Mouse (Mus musculus) embryonic facial prominence, embryonic 10.5 days (tissue): Measurements from ENCODE around the gene Hacd1. TPM values are rescaled to one million over a fixed set of nuclear protein-coding genes. Genes with fewer than 3 reads are reported as not detected.
"Not testable (repeated sequence)": the region's sequence is repeated elsewhere in the genome, so short reads cannot be mapped to it uniquely, and the experiment has no call there.

Experiments
- DNase-seq: peaks from one replicate; pipeline ENCODE4 v3.0.0-alpha.2; 2017; ENCODE audit warnings: low spot score
- H3K27ac ChIP-seq: fragments of 300-500 bp; sonication (generic); replicated peaks from 2 replicates; pipeline ENCODE4 v1.5.1; 2016; ENCODE audit warnings: mild to moderate bottlenecking
- H3K27me3 ChIP-seq: fragments of 300-500 bp; sonication (generic); replicated peaks from 2 replicates; pipeline ENCODE4 v1.6.1; 2016; ENCODE audit warnings: low read depth, mild to moderate bottlenecking; ENCODE audit not compliant: poor library complexity, severe bottlenecking
- H3K36me3 ChIP-seq: fragments of 300-500 bp; sonication (generic); replicated peaks from 2 replicates; pipeline ENCODE4 v1.6.1; 2016; ENCODE audit warnings: mild to moderate bottlenecking, moderate library complexity
- H3K4me1 ChIP-seq: fragments of 300-500 bp; sonication (generic); 2 replicates; pipeline ENCODE4 v1.6.1; 2016
- H3K4me3 ChIP-seq: fragments of 300-500 bp; sonication (generic); 2 replicates; pipeline ENCODE4 v1.5.1; 2016; ENCODE audit warnings: mild to moderate bottlenecking, moderate library complexity
- H3K9me3 ChIP-seq: fragments of 300-500 bp; sonication (generic); 2 replicates; pipeline ENCODE4 v1.6.1; 2016; ENCODE audit warnings: mild to moderate bottlenecking
- WGBS: fragments of 180-500 bp; shearing (Covaris S2); methylation state at CpG from one replicate; pipeline ENCODE4 v1.1.7; 2016; 5-methylcytosine and 5-hydroxymethylcytosine counted together
- polyA plus RNA-seq: library from polyadenylated mRNA; unstranded; fragments of >200 nt; fragmentation: Nextera tagmentation; extraction: Ambion mirVana; gene quantifications from 2 replicates; pipeline ENCODE4 v1.2.1, GENCODE M21; 2016

Gene Hacd1
- 38.9 and 45.5 TPM in 2 replicates for polyA plus RNA-seq

DNA sequence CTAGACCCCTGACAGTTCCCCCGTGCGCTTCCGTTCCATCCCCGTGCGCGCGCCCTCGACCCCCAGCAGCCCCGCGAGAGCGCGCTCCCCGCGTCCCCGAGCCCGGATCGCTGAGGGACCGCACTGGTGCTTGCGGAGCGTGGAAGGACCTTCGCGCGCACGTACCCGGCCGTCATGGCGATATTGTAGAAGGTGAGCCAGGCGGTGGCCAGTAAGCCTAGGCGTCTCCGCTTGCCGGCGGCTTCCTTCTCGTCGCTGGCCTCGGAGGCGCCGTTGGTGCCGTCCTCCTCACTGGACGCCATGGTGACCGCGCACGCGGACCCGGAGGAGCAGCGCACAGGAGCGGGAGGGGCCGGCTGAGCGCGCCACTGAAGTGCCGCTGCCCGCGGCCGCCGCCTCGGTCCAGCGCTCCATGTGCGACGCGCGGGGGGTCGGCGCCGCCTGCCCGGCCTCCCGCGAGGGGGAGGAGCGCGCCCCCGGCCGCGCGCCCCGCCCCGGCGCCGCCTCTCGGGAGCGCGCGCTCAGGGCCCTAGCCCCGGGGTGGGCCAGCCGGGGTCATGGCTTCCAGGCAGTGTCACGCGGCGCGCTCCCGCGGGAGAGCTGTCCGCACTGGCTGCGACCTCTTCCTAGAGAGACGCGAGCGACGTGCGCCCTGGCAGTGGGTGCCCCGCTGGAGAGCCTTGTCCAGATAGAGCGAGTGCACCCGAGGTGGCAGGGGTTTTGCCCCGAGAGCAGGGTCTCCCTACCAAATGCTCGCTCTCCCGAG is at the start of gene Hacd1:
Gene Hacd1, minus strand, starts transcription at position 570 of the 766 bp plus-strand sequence.
- H3K9me3 ChIP-seq = no peaks in the 10 kb centered on the region
- peak; percentile 92 for DNase-seq
- H3K4me1 ChIP-seq = peaks cover 14% of the 10 kb centered on the region
- H3K36me3 ChIP-seq = no peaks in the 10 kb centered on the region
- H3K27me3 ChIP-seq = no peaks in the 10 kb centered on the region
- under 1% methylated on average over 101 of the region's 101 CpGs for WGBS
- H3K27ac ChIP-seq = peak within 1 kb of the TSS; percentile 93
- peak within 1 kb of the TSS; percentile 77 for H3K4me3 ChIP-seq

GRCm38 (mm10) chr2:14103924-14104323 is 48.0 kb upstream of the Hacd1 start:
- no peaks in the 10 kb centered on the region for H3K27me3 ChIP-seq
- DNase-seq = no peak
- peaks cover 30% of the 10 kb centered on the region for H3K36me3 ChIP-seq
- no peak overlapping the region for H3K27ac ChIP-seq
- WGBS = 92% methylated on average over 1 of the region's 1 CpGs
- H3K4me3 ChIP-seq = no peak overlapping the region
- no peaks in the 10 kb centered on the region for H3K4me1 ChIP-seq
- H3K9me3 ChIP-seq = no peaks in the 10 kb centered on the region

GRCm38 (mm10) chr2:14102603-14103002 is 46.7 kb upstream of the Hacd1 start:
- 90% methylated on average over 2 of the region's 2 CpGs for WGBS
- Histone ChIP-seq H3K9me3 (no peaks in the 10 kb centered on the region), H3K36me3 (peaks cover 28% of the 10 kb centered on the region), H3K27me3 (no peaks in the 10 kb centered on the region), H3K27ac (no peak overlapping the region), H3K4me3 (no peak overlapping the region), H3K4me1 (no peaks in the 10 kb centered on the region)
- DNase-seq = no peak

DNA sequence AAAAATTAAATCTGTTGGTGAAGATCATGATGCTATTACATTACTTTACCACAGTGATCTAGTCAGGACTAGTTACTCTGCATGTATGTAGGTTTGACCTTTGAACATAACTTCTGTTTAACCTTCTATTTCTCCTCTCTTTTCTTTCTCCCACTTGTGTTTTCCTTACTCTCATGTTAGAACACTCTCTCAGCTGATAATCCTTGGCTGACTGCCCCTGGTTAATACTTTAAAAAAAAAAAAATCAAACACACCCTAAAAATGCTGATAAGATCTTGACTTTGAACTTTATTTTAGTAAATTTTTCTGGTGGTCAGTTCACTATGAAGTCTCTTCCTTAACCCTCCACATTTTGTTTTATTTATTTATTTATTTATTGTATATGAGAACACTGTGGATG is 44.6 kb upstream of the Hacd1 start:
- H3K27me3 ChIP-seq = no peaks in the 10 kb centered on the region
- peaks cover 43% of the 10 kb centered on the region for H3K36me3 ChIP-seq
- no peaks in the 10 kb centered on the region for H3K4me1 ChIP-seq

GRCm38 (mm10) chr2:14078527-14078926 is 22.6 kb upstream of the Hacd1 start:
- peaks cover 17% of the 10 kb centered on the region for H3K4me1 ChIP-seq
- H3K27me3 ChIP-seq, H3K9me3 ChIP-seq, H3K27ac ChIP-seq, H3K36me3 ChIP-seq, H3K4me3 ChIP-seq, DNase-seq: not testable (repeated sequence)
- WGBS = 93% methylated on average over 9 of the region's 9 CpGs

More for the DNA sequence above, 44.6 kb upstream of the Hacd1 start:
- H3K9me3 ChIP-seq = peaks cover 9% of the 10 kb centered on the region; the same call in 1 of the 2 replicates
- no peak overlapping the region for H3K27ac ChIP-seq
- no peak overlapping the region for H3K4me3 ChIP-seq
- DNase-seq = no peak

- H3K27me3 ChIP-seq = no peaks in the 10 kb centered on the region
Observed at GRCm38 (mm10) chr2:14074221-14074901, 18.4 kb upstream of the Hacd1 start.

DNA sequence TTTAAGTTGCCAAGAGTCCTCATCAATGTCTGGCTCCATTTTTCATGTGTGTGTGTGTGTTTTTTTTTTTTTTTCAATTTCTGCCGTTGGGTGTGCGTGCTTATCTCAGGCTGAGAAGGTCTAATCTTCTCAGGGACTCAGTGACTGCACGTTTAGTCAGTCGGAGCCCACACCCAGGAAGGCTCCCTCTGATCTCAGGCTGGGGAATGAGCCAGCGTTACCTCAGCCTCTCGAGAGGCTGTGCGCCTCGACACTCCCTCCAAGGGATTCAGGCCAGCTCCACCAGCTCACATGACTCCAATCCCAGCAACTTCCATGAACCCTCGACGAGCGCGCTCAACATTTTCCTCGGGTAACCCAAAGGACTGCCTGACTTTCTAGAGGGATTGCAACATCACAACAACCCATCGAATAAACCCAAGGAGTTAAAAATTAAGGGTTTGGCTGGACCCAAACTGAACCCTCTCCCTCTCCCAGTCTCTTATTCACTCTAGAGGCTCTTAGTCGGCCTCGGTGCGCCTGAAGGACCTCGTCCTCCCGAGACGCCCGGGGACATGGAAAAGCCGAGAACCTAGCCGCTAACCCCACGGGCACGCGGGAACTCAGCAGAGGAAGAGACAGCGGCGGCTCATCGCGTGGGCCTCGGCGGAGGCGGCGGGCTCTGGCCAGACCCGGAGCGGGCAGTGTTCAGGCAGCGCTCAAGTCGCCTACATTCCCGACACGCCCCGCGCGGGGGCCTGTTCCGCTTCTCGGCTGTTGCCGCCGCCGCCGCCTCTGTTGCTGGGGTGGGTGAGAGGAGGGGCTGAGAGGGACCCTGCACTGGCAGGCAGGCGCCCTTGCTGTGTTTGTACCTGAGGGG is 17.7 kb upstream of the Hacd1 start, which contains the start of gene Stam:
Gene Stam, plus strand, starts transcription at position 737 of the 859 bp plus-strand sequence.
- no peaks in the 10 kb centered on the region for H3K36me3 ChIP-seq
- under 1% methylated on average over 50 of the region's 50 CpGs for WGBS
- no peaks in the 10 kb centered on the region for H3K27me3 ChIP-seq
- H3K4me3 ChIP-seq = peak within 1 kb of the TSS; percentile 87
- DNase-seq = peak; percentile 93
- H3K27ac ChIP-seq = peak within 1 kb of the TSS; percentile 100
- no peaks in the 10 kb centered on the region for H3K9me3 ChIP-seq
- peaks cover 23% of the 10 kb centered on the region for H3K4me1 ChIP-seq

More at GRCm38 (mm10) chr2:14074221-14074901, 18.4 kb upstream of the Hacd1 start:
- H3K36me3 ChIP-seq = no peaks in the 10 kb centered on the region
- DNase-seq = no peak
- no peaks in the 10 kb centered on the region for H3K9me3 ChIP-seq
- WGBS = under 1% methylated on average over 38 of the region's 38 CpGs
- H3K4me1 ChIP-seq = peaks cover 23% of the 10 kb centered on the region
- H3K4me3 ChIP-seq = peak overlapping the region; percentile 87
- peak overlapping the region; percentile 100 for H3K27ac ChIP-seq

DNA sequence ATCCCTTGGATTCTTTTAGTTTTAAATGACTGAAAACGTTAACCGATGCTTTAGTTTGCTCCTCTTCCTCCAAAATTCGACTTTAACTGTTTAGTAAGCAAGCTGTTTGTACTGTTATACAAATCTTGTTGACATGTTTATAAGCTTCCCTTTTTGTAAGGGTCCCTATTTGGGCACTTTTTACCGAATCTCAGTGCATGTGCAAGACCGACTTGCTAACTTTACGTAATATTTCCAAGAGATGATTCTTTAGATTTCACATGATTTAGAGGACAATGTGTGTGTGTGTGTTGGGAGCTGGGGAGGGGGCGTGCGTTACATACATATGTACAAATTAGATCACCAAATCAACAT is 17.1 kb upstream of the Hacd1 start:
- no peaks in the 10 kb centered on the region for H3K27me3 ChIP-seq
- peak overlapping the region; percentile 87 for H3K4me3 ChIP-seq
- H3K9me3 ChIP-seq = no peaks in the 10 kb centered on the region
- H3K4me1 ChIP-seq = peaks cover 23% of the 10 kb centered on the region
- H3K27ac ChIP-seq = peak overlapping the region; percentile 100
- no peaks in the 10 kb centered on the region for H3K36me3 ChIP-seq
- 22% methylated on average over 8 of the region's 8 CpGs for WGBS
- no peak for DNase-seq

DNA sequence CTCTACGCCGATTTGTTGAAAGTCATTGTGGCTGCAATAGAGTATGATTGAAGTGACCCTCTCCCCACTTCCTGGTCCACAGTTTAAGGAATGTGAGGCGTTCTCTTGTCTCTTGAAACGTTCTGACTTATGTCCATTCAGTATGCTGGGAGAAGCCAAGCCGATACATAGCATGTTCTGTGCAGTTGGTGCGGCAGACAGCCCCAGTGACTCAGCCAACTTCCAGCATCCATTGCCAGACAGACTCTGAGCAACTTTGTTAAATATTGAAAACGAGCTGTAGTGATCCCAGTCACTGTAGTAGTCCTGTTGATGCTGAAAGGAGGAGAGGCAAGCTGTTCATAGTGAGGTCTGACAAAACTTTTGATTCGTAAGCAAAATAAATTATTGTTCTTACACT is 14.5 kb upstream of the Hacd1 start:
- H3K36me3 ChIP-seq = no peaks in the 10 kb centered on the region
- H3K27me3 ChIP-seq = no peaks in the 10 kb centered on the region
- H3K27ac ChIP-seq = no peak overlapping the region
- no peak overlapping the region for H3K4me3 ChIP-seq
- no peaks in the 10 kb centered on the region for H3K9me3 ChIP-seq
- H3K4me1 ChIP-seq = peaks cover 14% of the 10 kb centered on the region
- WGBS = 86% methylated on average over 8 of the region's 8 CpGs
- no peak for DNase-seq

DNA sequence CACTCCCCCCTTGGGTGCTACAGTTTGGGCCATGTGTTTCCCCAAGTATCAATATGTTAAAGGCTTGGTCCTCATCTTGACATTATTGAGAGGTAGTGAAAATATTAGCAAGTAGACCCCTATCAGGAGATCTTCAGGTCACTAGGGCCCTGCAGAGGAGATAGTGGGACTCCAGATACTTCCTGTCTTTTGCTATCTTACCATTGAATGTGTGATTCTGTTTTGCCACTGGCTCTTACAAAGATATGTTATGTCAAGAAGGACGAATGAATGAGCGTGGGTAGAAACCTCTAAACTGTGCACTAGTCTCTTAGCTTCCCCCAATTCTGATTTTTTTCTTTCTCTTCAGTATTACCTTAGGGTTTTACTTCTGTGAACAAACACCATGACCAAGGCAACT is 13.1 kb upstream of the Hacd1 start:
- 79% methylated on average over 2 of the region's 2 CpGs for WGBS
- no peaks in the 10 kb centered on the region for H3K27me3 ChIP-seq
- no peak overlapping the region for H3K27ac ChIP-seq
- DNase-seq = no peak
- H3K4me1 ChIP-seq = 0 out of 2 replicates have a peak, but pooled peaks cover 6% of the 10 kb centered on the region
- no peaks in the 10 kb centered on the region for H3K36me3 ChIP-seq
- no peak overlapping the region for H3K4me3 ChIP-seq
- no peaks in the 10 kb centered on the region for H3K9me3 ChIP-seq

DNA sequence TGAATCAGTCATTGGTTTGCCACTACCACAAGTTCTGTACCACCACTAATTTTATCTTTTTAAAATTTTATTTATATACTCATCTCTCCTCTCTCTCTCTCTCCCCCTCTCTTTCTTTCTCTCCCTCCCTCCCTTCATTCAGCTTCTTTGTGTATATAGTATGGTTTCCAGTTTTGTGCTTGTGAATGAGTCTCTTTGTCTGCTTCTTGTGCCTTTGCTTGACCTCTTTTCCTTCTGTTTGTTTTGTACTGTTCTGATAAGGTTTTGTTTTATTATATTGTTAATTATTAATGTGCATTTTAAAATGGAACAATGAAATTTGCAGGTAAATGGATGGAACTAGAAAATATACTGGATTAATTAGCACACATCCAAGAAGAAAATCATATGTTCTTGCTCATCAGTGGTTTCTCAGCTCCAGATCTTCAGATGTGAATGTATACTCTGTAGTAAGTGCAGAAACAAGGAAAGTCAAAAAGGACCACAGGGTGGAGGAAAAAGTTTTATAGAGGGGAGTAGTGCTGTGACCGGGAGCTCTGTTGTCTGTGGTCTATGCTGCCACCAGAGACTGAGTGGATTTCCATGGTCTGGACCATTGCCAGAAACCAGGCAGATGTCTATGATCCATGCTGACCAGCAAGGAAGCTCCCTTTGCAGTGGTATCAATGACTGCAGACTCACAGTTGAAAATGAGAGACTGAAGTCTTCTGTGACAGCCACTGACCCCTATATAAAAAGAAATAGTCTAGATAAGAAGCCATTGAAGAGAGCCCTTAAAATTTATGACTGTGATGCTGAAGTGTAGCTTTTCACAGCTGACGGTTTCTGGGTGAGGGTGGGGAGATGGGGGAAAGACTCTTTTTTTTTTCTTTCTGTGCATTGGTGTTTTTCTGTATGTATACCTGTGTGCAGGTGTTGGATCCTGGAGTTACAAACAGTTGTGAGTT is 10.0 kb upstream of the Hacd1 start:
- Histone ChIP-seq H3K9me3 (no peaks in the 10 kb centered on the region), H3K27ac (no peak overlapping the region), H3K4me1 (no peaks in the 10 kb centered on the region), H3K4me3 (no peak overlapping the region), H3K36me3 (no peaks in the 10 kb centered on the region), H3K27me3 (no peaks in the 10 kb centered on the region)
- 81% methylated on average over 2 of the region's 2 CpGs for WGBS
- DNase-seq = no peak
